Mouse (Mus musculus): Measurements from ENCODE around the gene Gm20388. TPM values are rescaled to one million over a fixed set of nuclear protein-coding genes. Genes with fewer than 3 reads are reported as not detected.

Gm20388 gene
- polyA plus RNA-seq, 2 experiments, result 4.1 to 9.5 TPM

GRCm38 (mm10) chr8:123117127-123117731 lies 3206.6 kb downstream of the Gm20388 start, which contains the start of gene Cpne7:
Gene Cpne7 (plus strand): TSS chr8:123117374.

GRCm38 (mm10) chr8:123157888-123158465 lies 3247.3 kb downstream of the Gm20388 start, which contains the start of gene Sult5a1:
Gene Sult5a1 (minus strand): TSS chr8:123158315.

GRCm38 (mm10) chr8:123185566-123186409 lies 3275.1 kb downstream of the Gm20388 start, which contains the start of gene Dpep1:
Gene Dpep1 (plus strand): TSS chr8:123186242.

GRCm38 (mm10) chr8:123212321-123213117 lies 3301.9 kb downstream of the Gm20388 start, which contains the start of the genes Chmp1a and Spata33:
Gene Chmp1a (minus strand): TSS chr8:123212763.
Gene Spata33 (plus strand): TSS chr8:123212832.

GRCm38 (mm10) chr8:123224278-123225266 lies 3313.9 kb downstream of the Gm20388 start, which contains the start of gene Cdk10:
Gene Cdk10 (plus strand): TSS chr8:123224842.

GRCm38 (mm10) chr8:123235520-123236497 lies 3325.2 kb downstream of the Gm20388 start, which contains the start of gene Spata2l:
Gene Spata2l (minus strand): TSS chr8:123236233.

GRCm38 (mm10) chr8:123254099-123254885 lies 3343.7 kb downstream of the Gm20388 start, which contains the start of the genes Zfp276 and Vps9d1:
Gene Zfp276 (plus strand): TSS chr8:123254195.
Gene Vps9d1 (minus strand): TSS chr8:123254348.

GRCm38 (mm10) chr8:123318467-123318911 lies 3407.8 kb downstream of the Gm20388 start, which contains the start of gene Fanca:
Gene Fanca (minus strand): TSS chr8:123318576.

GRCm38 (mm10) chr8:123332262-123333090 lies 3421.8 kb downstream of the Gm20388 start, which contains the start of gene Spire2:
Gene Spire2 (plus strand): TSS chr8:123332713.

GRCm38 (mm10) chr8:123373403-123374238 lies 3463.0 kb downstream of the Gm20388 start, which contains the start of gene Tcf25:
Gene Tcf25 (plus strand): TSS chr8:123373753.

GRCm38 (mm10) chr8:123406786-123407185 lies 3496.1 kb downstream of the Gm20388 start, which contains the start of gene Mc1r:
Gene Mc1r (plus strand): TSS chr8:123407107.

GRCm38 (mm10) chr8:123411246-123411645 lies 3500.6 kb downstream of the Gm20388 start, which contains the start of gene Tubb3:
Gene Tubb3 (plus strand): TSS chr8:123411424.

GRCm38 (mm10) chr8:123423441-123423840 lies 3512.8 kb downstream of the Gm20388 start, which contains the start of gene Def8:
Gene Def8 (plus strand): TSS chr8:123423527.

GRCm38 (mm10) chr8:123477737-123478258 lies 3567.2 kb downstream of the Gm20388 start, which contains the start of gene Afg3l1:
Gene Afg3l1 (plus strand): TSS chr8:123477903.

GRCm38 (mm10) chr8:123514781-123515539 lies 3604.3 kb downstream of the Gm20388 start, which contains the start of gene Dbndd1:
Gene Dbndd1 (minus strand): TSS chr8:123515463.

